In genomic region chr14:118180711-118181177, GRCm38 (mm10) we compare ENCODE assay signal across 8 mouse cellular contexts. TPM values are rescaled to one million over a fixed set of nuclear protein-coding genes. Genes with fewer than 3 reads are reported as not detected.
DNase-seq lines count a peak whose midpoint lies in the region; ATAC-seq and TF ChIP-seq lines count a peak whose summit lies in the region.

No protein-coding gene starts in this region.

- H3K36me3 ChIP-seq in testis, adult 2 months (ENCODE audit: control insufficient read depth, insufficient read depth, low read length): no peaks in the 10 kb centered on the region
- no peaks in the 10 kb centered on the region for H3K36me3 ChIP-seq in liver, embryonic 12.5 days
- no peaks in the 10 kb centered on the region for H3K36me3 ChIP-seq in midbrain, embryonic 16.5 days (ENCODE audit: control insufficient read depth, insufficient read depth, low read length)

- peak overlapping the region; percentile 73 for H3K4me2 ChIP-seq in liver, embryonic 12.5 days
- H3K4me2 ChIP-seq in midbrain, embryonic 16.5 days (ENCODE audit: low read length): peak overlapping the region; percentile 88

- no peaks in the 10 kb centered on the region for H3K27me3 ChIP-seq in testis, adult 2 months (ENCODE audit: control insufficient read depth, insufficient read depth, low read length)
- H3K27me3 ChIP-seq in liver, embryonic 12.5 days (replicated peaks): 0 out of 2 replicates have a peak, but pooled peaks cover 2% of the 10 kb centered on the region
- no peaks in the 10 kb centered on the region for H3K27me3 ChIP-seq in midbrain, embryonic 16.5 days (ENCODE audit: control insufficient read depth, insufficient read depth, low read depth, low read length)

- no peak for TF ChIP-seq CTCF in testis, adult 2 months (IDR thresholded peaks at IDR 0.05; ENCODE audit: control insufficient read depth, insufficient read depth, insufficient replicate concordance, low read depth, low read length)
- no peak for TF ChIP-seq CTCF in cortical plate, adult 2 months (IDR thresholded peaks at IDR 0.05; ENCODE audit: extremely low read depth, insufficient read depth, low read length)

- DNase-seq in testis, postnatal 14 days (ENCODE audit: low spot score): no peak
- DNase-seq in heart, adult 18-20 months: peak; percentile 63 to 67
- peak; percentile 35 for DNase-seq in kidney, adult 18-20 months
- no peak for DNase-seq in B cell, adult 2 months

- peaks cover 13% of the 10 kb centered on the region for H3K4me1 ChIP-seq in testis, adult 2 months (ENCODE audit: control insufficient read depth, insufficient read depth, low read length)
- no peaks in the 10 kb centered on the region for H3K4me1 ChIP-seq in cortical plate, adult 2 months (ENCODE audit: control insufficient read depth, insufficient read depth, low read length)
- peaks cover 8% of the 10 kb centered on the region for H3K4me1 ChIP-seq in liver, embryonic 12.5 days
- peaks cover 5% of the 10 kb centered on the region for H3K4me1 ChIP-seq in midbrain, embryonic 16.5 days (ENCODE audit: control insufficient read depth, insufficient read depth, low read length)

- 0 out of 2 replicates have a peak overlapping the region, but pooled peaks have one; percentile 42 for H3K9ac ChIP-seq in liver, embryonic 12.5 days
- peak overlapping the region; percentile 72 for H3K9ac ChIP-seq in midbrain, embryonic 16.5 days (ENCODE audit: low read depth, low read length)

- no peaks in the 10 kb centered on the region for H3K9me3 ChIP-seq in liver, embryonic 12.5 days (replicated peaks)
- no peaks in the 10 kb centered on the region for H3K9me3 ChIP-seq in midbrain, embryonic 16.5 days (replicated peaks; ENCODE audit: control insufficient read depth, low read length, poor library complexity, severe bottlenecking)

- WGBS in liver, embryonic 12.5 days (ENCODE audit: insufficient replicate concordance): 9% methylated on average over 10 of the region's 10 CpGs
- WGBS in midbrain, embryonic 16.5 days: under 1% methylated on average over 10 of the region's 10 CpGs

- H3K4me3 ChIP-seq in testis, adult 2 months (ENCODE audit: control insufficient read depth, low read depth, low read length): peak overlapping the region; percentile 92
- H3K4me3 ChIP-seq in cortical plate, adult 2 months (ENCODE audit: insufficient read depth, low read length): peak overlapping the region; percentile 30
- peak overlapping the region; percentile 59 for H3K4me3 ChIP-seq in liver, embryonic 12.5 days
- peak overlapping the region; percentile 58 for H3K4me3 ChIP-seq in midbrain, embryonic 16.5 days (ENCODE audit: low read depth, low read length)

- peak overlapping the region; percentile 29; the same call in 1 of the 2 replicates for H3K27ac ChIP-seq in testis, adult 2 months (ENCODE audit: control insufficient read depth, insufficient read depth, low read depth, low read length)
- no peak overlapping the region for H3K27ac ChIP-seq in cortical plate, adult 2 months (ENCODE audit: insufficient read depth, low read length)
- no peak overlapping the region for H3K27ac ChIP-seq in liver, embryonic 12.5 days
- peak overlapping the region; percentile 86 for H3K27ac ChIP-seq in midbrain, embryonic 16.5 days (ENCODE audit: low read length)

- TF ChIP-seq POLR2A in testis, adult 2 months (IDR thresholded peaks at IDR 0.05; ENCODE audit: control insufficient read depth, low read depth, low read length): no peak
- peak; percentile 56; the same call in 1 of the 2 replicates for TF ChIP-seq POLR2A in cortical plate, adult 2 months (IDR thresholded peaks at IDR 0.05; ENCODE audit: extremely low read depth, insufficient read depth, low read length)

- ATAC-seq in liver, embryonic 12.5 days: peak; percentile 57
- peak; percentile 92 for ATAC-seq in midbrain, embryonic 16.5 days

RNA-seq across cellular contexts. Expression of gene Gpr180, which starts 43.8 kb away (rescaled TPM):
- polyA plus RNA-seq in testis, adult 2 months (2012; rRNA removed): 25.2 and 26.3 TPM in 2 replicates
- polyA plus RNA-seq in cortical plate, adult 2 months (2012; rRNA removed): 29.7 and 33.0 TPM in 2 replicates
- total RNA-seq in heart, adult 18-20 months (2021): 10 to 100 TPM; 19.7 to 20.0 TPM
- 18.0 and 19.2 TPM in 2 replicates for polyA plus RNA-seq in liver, embryonic 12.5 days (2016; fragmentation: Nextera tagmentation; extraction: Ambion mirVana)
- 40.4 and 41.5 TPM in 2 replicates for polyA plus RNA-seq in midbrain, embryonic 16.5 days (2015; fragmentation: Nextera tagmentation; extraction: Ambion mirVana)

RNA-seq across cellular contexts. Expression of gene Tgds, which starts 48.2 kb away (rescaled TPM):
- polyA plus RNA-seq in testis, adult 2 months (2012; rRNA removed): 3.2 and 3.5 TPM in 2 replicates
- 7.9 and 8.3 TPM in 2 replicates for polyA plus RNA-seq in cortical plate, adult 2 months (2012; rRNA removed)
- total RNA-seq in heart, adult 18-20 months (2021): 10 to 100 TPM in 1 of 2 experiments, 1 to 10 TPM in 1; 8.4 to 10.5 TPM
- 23.0 and 23.2 TPM in 2 replicates for polyA plus RNA-seq in liver, embryonic 12.5 days (2016; fragmentation: Nextera tagmentation; extraction: Ambion mirVana)
- polyA plus RNA-seq in midbrain, embryonic 16.5 days (2015; fragmentation: Nextera tagmentation; extraction: Ambion mirVana): 15.2 and 16.4 TPM in 2 replicates

RNA-seq across cellular contexts. Expression of gene Sox21, which starts 56.1 kb away (rescaled TPM):
- polyA plus RNA-seq in testis, adult 2 months (2012; rRNA removed): 0.02 TPM in 1 of 2 replicates, not detected in the other
- 8.5 and 9.6 TPM in 2 replicates for polyA plus RNA-seq in cortical plate, adult 2 months (2012; rRNA removed)
- total RNA-seq in heart, adult 18-20 months (2021): under 1 TPM in 1 of 2 experiments, not detected in 1; 0.23 TPM
- polyA plus RNA-seq in liver, embryonic 12.5 days (2016; fragmentation: Nextera tagmentation; extraction: Ambion mirVana): 0.02 TPM in 1 of 2 replicates, not detected in the other
- 6.4 and 8.0 TPM in 2 replicates for polyA plus RNA-seq in midbrain, embryonic 16.5 days (2015; fragmentation: Nextera tagmentation; extraction: Ambion mirVana)

Comparison
In these comparisons a context has a peak if more than half of its experiments do, and no peak if none do; other contexts are left out.
1. H3K27ac ChIP-seq: peak in testis, adult 2 months (single experiment) and midbrain, embryonic 16.5 days (single experiment); none in cortical plate, adult 2 months (single experiment) and liver, embryonic 12.5 days (single experiment).
2. H3K4me3 ChIP-seq: peak in every context shown above with its lines; median percentile 92 in testis, adult 2 months; 59 in liver, embryonic 12.5 days; 58 in midbrain, embryonic 16.5 days; 30 in cortical plate, adult 2 months.
3. DNase-seq: peak in heart, adult 18-20 months (2 of 2) and kidney, adult 18-20 months (single experiment); none in testis, postnatal 14 days (single experiment) and B cell, adult 2 months (0 of 2).